Mouse (Mus musculus) G1E (cell line): ENCODE data around the gene Prr7. TPM values are rescaled to one million over a fixed set of nuclear protein-coding genes. Genes with fewer than 3 reads are reported as not detected.
A peak's percentile ranks its signal among the peaks of the same experiment; 100 is the strongest.

Experiments used
- ATAC-seq: 2 replicates; pipeline ENCODE4 v1.8.0; 2016; ENCODE audit warnings: mild to moderate bottlenecking; ENCODE audit not compliant: insufficient number of reproducible peaks, poor library complexity, low FRiP score, severe bottlenecking; ENCODE audit errors: extremely low read depth
- DNase-seq: peaks from one replicate; pipeline ENCODE4 v3.0.0; 2012; ENCODE audit warnings: low spot score
- H3K27me3 ChIP-seq: 2 replicates; pipeline ENCODE4 v1.6.1; 2012; ENCODE audit warnings: mild to moderate bottlenecking, low read length, inconsistent platforms; ENCODE audit not compliant: insufficient read depth
- H3K36me3 ChIP-seq: replicated peaks from 2 replicates; pipeline ENCODE3; 2012; ENCODE audit warnings: mild to moderate bottlenecking, inconsistent platforms
- H3K4me1 ChIP-seq: 2 replicates; pipeline ENCODE4 v1.6.1; 2012; ENCODE audit warnings: low read depth, low read length, inconsistent platforms, mixed read lengths; ENCODE audit not compliant: insufficient read depth
- H3K4me3 ChIP-seq: 2 replicates; pipeline ENCODE4 v1.5.1; 2012; ENCODE audit warnings: low read depth, mild to moderate bottlenecking, inconsistent platforms, low read length, moderate library complexity, mixed read lengths
- H3K9me3 ChIP-seq: replicated peaks from 2 replicates; pipeline ENCODE4 v1.6.1; 2012; ENCODE audit warnings: inconsistent platforms
- CTCF ChIP-seq: IDR thresholded peaks from 2 replicates; pipeline ENCODE4 v1.5.1; 2012; ENCODE audit warnings: low read depth, low read length, inconsistent platforms, mixed read lengths
- GATA1 ChIP-seq: IDR thresholded peaks from 2 replicates; pipeline ENCODE4 v1.6.1; 2012; ENCODE audit warnings: borderline replicate concordance, low read length, inconsistent platforms, mixed read lengths
- GATA2 ChIP-seq: IDR thresholded peaks from 2 replicates; pipeline ENCODE4 v1.6.1; 2012; ENCODE audit warnings: low read depth, low read length, inconsistent platforms, borderline replicate concordance
- POLR2AphosphoS5 ChIP-seq: IDR thresholded peaks from 2 replicates; pipeline ENCODE4 v1.6.1; 2012; ENCODE audit warnings: low read depth, low read length, inconsistent platforms; ENCODE audit not compliant: insufficient replicate concordance
- TAL1 ChIP-seq: conservative IDR thresholded peaks from 2 replicates; pipeline ENCODE4 v1.6.1; 2012; ENCODE audit warnings: low read depth, low read length, inconsistent platforms, mixed read lengths
- polyA plus RNA-seq: library from polyadenylated mRNA; stranded (reverse); fragments of >175 nt; gene quantifications from 2 replicates; pipeline ENCODE4 v1.2.3, GENCODE M21; 2012
- total RNA-seq, 2 experiments: library from RNA; stranded (forward) in 1 of 2; stranded (reverse) in 1 of 2; fragments of 200-1000 nt in 1 of 2; fragments of >200 nt in 1 of 2; fragmentation: Nextera tagmentation in 1 of 2; gene quantifications; 2 replicates each; pipeline ENCODE4 v1.2.3; 2014 to 2017

Prr7 gene
- total and polyA plus RNA-seq, 3 experiments, result 0.44 to 1.6 TPM; not detected in 1

DNA sequence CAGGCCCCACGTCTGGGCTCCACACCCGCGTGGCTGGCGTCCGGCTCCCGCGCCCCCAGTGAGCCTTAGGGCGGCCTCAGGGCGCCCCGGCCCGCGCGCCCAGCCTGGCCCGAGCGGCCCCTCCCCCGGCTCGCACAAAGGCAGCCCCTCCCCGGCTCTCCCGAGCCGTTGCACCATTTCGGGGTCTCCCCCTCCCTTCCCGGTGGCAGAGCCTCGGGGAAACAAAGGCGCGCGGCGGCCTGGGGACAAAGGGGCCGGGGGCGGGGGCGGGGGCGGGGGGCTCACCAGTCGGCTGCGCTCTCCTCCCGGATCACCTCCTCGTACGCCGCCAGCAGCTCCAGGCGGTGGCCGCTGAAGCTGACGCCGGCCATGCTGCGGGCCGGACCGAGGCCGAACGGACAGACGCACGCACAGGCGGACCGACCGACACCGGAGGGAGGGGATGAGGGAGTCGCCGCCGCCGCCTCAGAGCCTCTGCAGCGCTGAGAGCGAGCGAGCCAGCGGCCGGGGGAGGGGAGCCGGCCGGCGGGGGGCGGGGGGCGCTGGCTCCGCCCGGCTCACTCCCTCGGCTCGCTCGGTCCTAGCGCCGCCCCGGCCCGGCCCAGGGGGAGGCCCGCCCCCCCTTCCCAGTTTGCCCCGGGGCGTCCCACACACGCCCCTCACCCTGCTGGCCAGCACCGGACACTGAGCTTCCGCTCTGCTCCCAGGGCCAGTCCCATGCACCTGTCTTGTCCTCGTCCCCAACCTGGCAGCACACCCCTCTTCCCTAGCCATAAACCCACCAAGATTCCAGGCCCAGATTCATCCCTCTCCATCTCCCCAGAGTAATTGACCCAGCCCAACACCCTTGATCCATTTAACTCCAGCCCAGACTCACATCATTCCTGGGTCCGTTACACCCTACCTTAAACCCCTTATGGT, 23.8 kb downstream of the Prr7 start, which contains the start of gene Dbn1:
Gene Dbn1, minus strand, starts transcription at position 534 of the 921 bp plus-strand sequence.
- Histone ChIP-seq H3K4me1 (peaks cover 3% of the 10 kb centered on the region; the same call in 1 of the 2 replicates), H3K9me3 (no peaks in the 10 kb centered on the region), H3K27me3 (peaks cover 81% of the 10 kb centered on the region), H3K4me3 (peak within 1 kb of the TSS; percentile 34; the same call in 1 of the 2 replicates), H3K36me3 (no peaks in the 10 kb centered on the region)
- TF ChIP-seq CTCF, result no peak
- no peak for TF ChIP-seq GATA2
- TF ChIP-seq POLR2AphosphoS5, result no peak
- TF ChIP-seq TAL1, result no peak
- no peak for TF ChIP-seq GATA1
- DNase-seq (no peak), ATAC-seq (no peak)

DNA sequence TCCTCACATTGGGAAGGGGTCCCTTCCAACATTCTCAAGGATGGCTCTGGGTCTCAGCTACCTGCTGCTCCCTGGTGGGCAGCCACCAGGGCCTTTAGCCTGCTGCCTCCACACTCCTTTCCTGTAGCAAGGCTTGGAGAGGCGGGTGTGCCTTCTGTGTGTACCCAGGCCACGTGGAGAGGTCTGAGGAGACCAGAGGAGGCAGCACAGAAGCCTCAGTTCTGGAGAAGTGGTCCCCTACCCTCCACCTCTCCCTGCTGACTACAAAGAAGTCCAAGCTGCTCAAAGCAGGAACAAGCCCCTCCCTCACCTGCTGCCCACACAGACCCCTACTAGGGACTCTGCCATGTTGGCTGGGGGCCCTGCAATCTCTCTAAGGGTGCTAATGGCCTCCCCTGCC, 30.2 kb downstream of the Prr7 start:
- Histone ChIP-seq H3K27me3 (peaks cover 48% of the 10 kb centered on the region), H3K4me3 (no peak overlapping the region), H3K9me3 (no peaks in the 10 kb centered on the region), H3K4me1 (peaks cover 2% of the 10 kb centered on the region; the same call in 1 of the 2 replicates), H3K36me3 (peaks cover 14% of the 10 kb centered on the region)
- no peak for TF ChIP-seq TAL1
- TF ChIP-seq GATA1, result no peak
- no peak for TF ChIP-seq GATA2
- no peak for TF ChIP-seq CTCF
- TF ChIP-seq POLR2AphosphoS5, result no peak
- DNase-seq (no peak), ATAC-seq (no peak)

- ATAC-seq (no peak), DNase-seq (no peak)
- no peak for TF ChIP-seq CTCF
Measured at GRCm38 (mm10) chr13:55494883-55495621, 31.0 kb downstream of the Prr7 start.

DNA sequence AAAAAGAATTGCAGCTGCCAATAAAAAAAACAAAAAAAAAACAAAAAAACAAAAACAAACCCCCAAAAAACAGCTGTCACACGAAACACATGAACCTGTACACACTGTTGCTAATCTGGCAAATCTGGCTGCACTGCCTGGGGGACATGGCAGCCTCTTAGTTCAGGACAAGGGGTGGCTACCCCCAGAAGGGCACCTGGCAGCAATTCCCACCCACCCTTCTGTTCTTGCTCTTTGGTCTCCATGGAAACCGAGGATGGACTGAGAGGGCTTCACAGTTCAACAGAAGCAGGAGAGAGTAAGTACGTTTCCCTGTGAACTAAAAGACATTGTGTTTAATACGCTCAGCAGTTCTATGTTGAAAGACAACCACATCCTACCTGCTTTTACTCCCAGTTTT, 31.6 kb downstream of the Prr7 start:
- no peak for TF ChIP-seq POLR2AphosphoS5
- TF ChIP-seq GATA2, result no peak
- TF ChIP-seq GATA1, result no peak
- no peak for TF ChIP-seq CTCF
- TF ChIP-seq TAL1, result no peak
- Histone ChIP-seq H3K27me3 (peaks cover 43% of the 10 kb centered on the region), H3K36me3 (peaks cover 24% of the 10 kb centered on the region), H3K4me3 (no peak overlapping the region), H3K4me1 (peaks cover 2% of the 10 kb centered on the region; the same call in 1 of the 2 replicates), H3K9me3 (no peaks in the 10 kb centered on the region)
- DNase-seq (no peak), ATAC-seq (no peak)

More at GRCm38 (mm10) chr13:55494883-55495621, 31.0 kb downstream of the Prr7 start:
- Histone ChIP-seq H3K9me3 (no peaks in the 10 kb centered on the region), H3K4me3 (no peak overlapping the region), H3K27me3 (peaks cover 43% of the 10 kb centered on the region), H3K36me3 (peaks cover 19% of the 10 kb centered on the region), H3K4me1 (peaks cover 2% of the 10 kb centered on the region; the same call in 1 of the 2 replicates)

GRCm38 (mm10) chr13:55496661-55497060, 32.6 kb downstream of the Prr7 start:
- H3K4me3 ChIP-seq, result no peak overlapping the region
- ATAC-seq (no peak), DNase-seq (no peak)
- peaks cover 36% of the 10 kb centered on the region for H3K27me3 ChIP-seq
- no peaks in the 10 kb centered on the region for H3K9me3 ChIP-seq
- H3K36me3 ChIP-seq, result peaks cover 29% of the 10 kb centered on the region
- H3K4me1 ChIP-seq, result peaks cover 2% of the 10 kb centered on the region; the same call in 1 of the 2 replicates
- no peak for TF ChIP-seq POLR2AphosphoS5
- no peak for TF ChIP-seq GATA2
- no peak for TF ChIP-seq GATA1
- no peak for TF ChIP-seq TAL1
- TF ChIP-seq CTCF, result no peak

- peaks cover 49% of the 10 kb centered on the region for H3K36me3 ChIP-seq
- H3K4me3 ChIP-seq, result no peak overlapping the region
- no peaks in the 10 kb centered on the region for H3K9me3 ChIP-seq
- peaks cover 16% of the 10 kb centered on the region for H3K27me3 ChIP-seq
- H3K4me1 ChIP-seq, result peaks cover 2% of the 10 kb centered on the region; the same call in 1 of the 2 replicates
- no peak for ATAC-seq
- TF ChIP-seq CTCF (no peak), POLR2AphosphoS5 (no peak), GATA1 (no peak), TAL1 (no peak), GATA2 (no peak)
- DNase-seq, result no peak
Measured at GRCm38 (mm10) chr13:55498906-55499305, 34.8 kb downstream of the Prr7 start.
